Mouse (Mus musculus) spleen, postnatal 10 days (tissue): ENCODE measurements around the gene Hist1h3b.

Experiments used
- DNase-seq, 2 experiments: peaks; one replicate each; pipeline ENCODE4 v3.0.0; 2021 to 2022; ENCODE audit warnings: low spot score in 2 of 2

Hist1h3b gene

DNA sequence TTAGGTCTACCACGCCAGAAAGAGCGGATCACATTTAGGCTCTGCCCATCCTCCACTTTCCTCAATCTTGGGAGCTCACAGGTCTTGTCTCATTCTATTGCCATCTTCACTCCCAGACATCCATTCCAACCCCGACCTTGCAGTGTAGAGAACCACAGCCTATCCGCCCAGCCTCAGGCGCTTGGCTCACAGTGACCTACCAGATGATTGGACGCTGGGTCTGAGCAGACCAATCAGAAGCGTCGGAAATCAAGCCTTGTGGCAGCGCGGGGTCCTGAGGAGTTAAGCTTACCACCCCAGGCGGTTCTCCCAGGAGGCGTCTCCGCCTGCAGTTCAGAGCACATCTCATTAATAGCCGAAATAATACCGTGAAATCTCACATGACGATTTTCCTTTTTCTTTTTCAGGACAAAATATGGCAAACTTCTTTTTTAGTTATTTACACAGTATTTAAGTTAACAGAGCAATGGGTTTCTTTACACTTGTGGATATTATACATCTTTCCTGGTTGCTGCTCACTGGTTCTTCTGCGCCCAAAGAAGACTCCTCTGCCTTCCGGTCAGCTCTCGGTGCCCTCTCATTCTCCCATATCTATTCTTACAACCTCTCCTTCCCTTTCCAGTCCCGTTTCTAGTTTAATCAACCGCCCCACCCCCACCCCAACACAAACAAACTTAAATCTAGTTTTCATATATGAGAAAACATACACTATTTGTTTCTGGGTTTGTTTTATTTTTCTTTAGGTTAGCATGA lies 20.7 kb downstream of the Hist1h3b start:
- DNase-seq = peak in 1 of 2 experiments; percentile 66

- no peak for DNase-seq
Measured at GRCm38 (mm10) chr13:23778339-23778738, 26.3 kb downstream of the Hist1h3b start.

GRCm38 (mm10) chr13:23779025-23779424 lies 27.0 kb downstream of the Hist1h3b start:
- no peak for DNase-seq

DNA sequence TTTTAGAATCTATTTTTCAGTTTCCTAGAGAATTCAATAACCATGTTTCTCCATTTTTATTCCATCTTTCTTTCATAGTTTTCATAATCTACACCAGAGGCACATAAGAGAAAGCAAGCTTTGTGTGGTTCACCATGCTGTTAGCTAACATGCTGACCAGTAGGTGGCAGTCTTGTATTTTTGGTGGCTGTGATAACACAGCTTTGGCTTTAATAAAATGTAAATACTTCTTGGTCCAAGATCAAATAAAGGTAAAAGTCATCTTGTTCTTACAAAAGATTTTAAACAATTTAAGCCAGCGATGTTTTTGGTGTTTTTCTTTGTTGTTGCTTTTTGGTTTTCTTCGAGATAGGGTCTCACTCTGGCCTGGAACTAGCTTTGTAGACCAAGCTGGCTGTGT lies 40.5 kb downstream of the Hist1h3b start:
- DNase-seq = peak in 1 of 2 experiments; percentile 66

- no peak for DNase-seq
Measured at GRCm38 (mm10) chr13:23799405-23799804, 47.3 kb downstream of the Hist1h3b start.
